Mouse (Mus musculus) limb, embryonic 12.5 days (tissue): Measurements from ENCODE around the gene Cstf2. TPM values are rescaled to one million over a fixed set of nuclear protein-coding genes. Genes with fewer than 3 reads are reported as not detected.
A peak's percentile ranks its signal among the peaks of the same experiment; 100 is the strongest.

Source experiments
- ATAC-seq: fragments of 200-750 bp; cut with Nextera tagmentation; 2 replicates; pipeline ENCODE4 v1.8.0; 2017; ENCODE audit warnings: low read depth, moderate TSS enrichment; ENCODE audit not compliant: insufficient number of reproducible peaks, insufficient read depth, low FRiP score, low TSS enrichment
- H3K27ac ChIP-seq: fragments of 300-500 bp; sonication (generic); 2 replicates; pipeline ENCODE4 v1.5.1; 2016; ENCODE audit warnings: mild to moderate bottlenecking, moderate library complexity
- H3K27me3 ChIP-seq: fragments of 300-500 bp; sonication (generic); 2 replicates; pipeline ENCODE4 v1.6.1; 2016; ENCODE audit warnings: mild to moderate bottlenecking, moderate library complexity
- H3K36me3 ChIP-seq: fragments of 300-500 bp; sonication (generic); 2 replicates; pipeline ENCODE4 v1.6.1; 2016; ENCODE audit warnings: mild to moderate bottlenecking, moderate library complexity
- H3K4me1 ChIP-seq: fragments of 300-500 bp; sonication (generic); replicated peaks from 2 replicates; pipeline ENCODE4 v1.6.1; 2016
- H3K4me2 ChIP-seq: fragments of 300-500 bp; sonication (generic); 2 replicates; pipeline ENCODE4 v1.6.1; 2016; ENCODE audit warnings: mild to moderate bottlenecking, moderate library complexity
- H3K4me3 ChIP-seq: fragments of 300-500 bp; sonication (generic); replicated peaks from 2 replicates; pipeline ENCODE4 v1.5.1; 2016; ENCODE audit warnings: mild to moderate bottlenecking
- H3K9ac ChIP-seq: fragments of 300-500 bp; sonication (generic); replicated peaks from 2 replicates; pipeline ENCODE4 v1.6.1; 2016; ENCODE audit warnings: mild to moderate bottlenecking, moderate library complexity
- H3K9me3 ChIP-seq: fragments of 300-500 bp; sonication (generic); 2 replicates; pipeline ENCODE4 v1.6.1; 2016; ENCODE audit warnings: mild to moderate bottlenecking, moderate library complexity
- WGBS: fragments of 180-500 bp; shearing (Covaris S2); methylation state at CpG from one replicate; pipeline ENCODE4 v1.1.7; 2016; 5-methylcytosine and 5-hydroxymethylcytosine counted together
- polyA plus RNA-seq: library from polyadenylated mRNA; unstranded; fragments of >200 nt; fragmentation: Nextera tagmentation; extraction: Ambion mirVana; gene quantifications from 2 replicates; pipeline ENCODE4 v1.2.1, GENCODE M21; 2016

Gene Cstf2
- 51.8 and 54.3 TPM in 2 replicates for polyA plus RNA-seq

DNA sequence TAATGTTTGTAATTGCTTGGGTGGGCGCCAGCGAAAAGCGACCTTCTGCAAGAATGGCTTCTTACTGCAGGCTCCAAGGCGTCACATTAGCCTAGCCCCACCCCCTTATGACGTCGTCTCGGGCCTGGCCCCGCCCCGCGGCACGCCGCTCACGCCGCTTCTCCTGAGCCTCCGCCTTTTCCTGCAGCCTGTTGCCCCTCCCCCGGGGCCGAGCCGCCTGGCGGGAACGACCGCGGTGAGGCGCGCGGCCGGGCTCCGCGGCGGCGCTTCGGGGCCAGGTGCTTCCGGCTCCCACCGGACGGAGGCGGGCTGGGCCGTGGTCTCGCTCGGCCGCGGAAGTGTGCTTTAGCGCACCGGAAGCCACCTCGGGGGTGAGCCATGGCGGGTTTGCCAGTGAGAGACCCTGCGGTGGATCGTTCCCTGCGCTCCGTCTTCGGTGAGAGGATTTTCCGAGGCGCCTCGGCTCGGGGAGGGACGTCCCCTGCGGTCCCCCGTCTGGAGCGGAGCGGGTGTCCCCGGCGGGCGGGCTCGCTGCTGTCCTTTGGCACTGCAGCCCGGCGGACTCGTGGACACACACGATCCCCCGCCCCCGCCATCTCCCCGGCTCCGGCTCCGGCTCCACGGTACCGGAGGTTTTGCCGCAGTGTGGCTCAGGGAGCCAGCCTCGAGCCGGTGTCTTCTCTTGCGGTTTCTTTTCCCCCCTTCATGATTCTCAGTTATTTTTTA is at the start of gene Cstf2:
Gene Cstf2, plus strand, starts transcription at position 201 of the 726 bp plus-strand sequence.
- Histone ChIP-seq H3K9me3 (no peaks in the 10 kb centered on the region), H3K4me1 (0 out of 2 replicates have a peak, but pooled peaks cover 3% of the 10 kb centered on the region), H3K4me3 (peak within 1 kb of the TSS; percentile 55), H3K9ac (peak within 1 kb of the TSS; percentile 71), H3K4me2 (peak within 1 kb of the TSS; percentile 52), H3K36me3 (peaks cover 16% of the 10 kb centered on the region), H3K27me3 (peaks cover 17% of the 10 kb centered on the region), H3K27ac (peak within 1 kb of the TSS; percentile 90)
- ATAC-seq = peak; percentile 97
- 23% methylated on average over 58 of the region's 77 CpGs for WGBS

DNA sequence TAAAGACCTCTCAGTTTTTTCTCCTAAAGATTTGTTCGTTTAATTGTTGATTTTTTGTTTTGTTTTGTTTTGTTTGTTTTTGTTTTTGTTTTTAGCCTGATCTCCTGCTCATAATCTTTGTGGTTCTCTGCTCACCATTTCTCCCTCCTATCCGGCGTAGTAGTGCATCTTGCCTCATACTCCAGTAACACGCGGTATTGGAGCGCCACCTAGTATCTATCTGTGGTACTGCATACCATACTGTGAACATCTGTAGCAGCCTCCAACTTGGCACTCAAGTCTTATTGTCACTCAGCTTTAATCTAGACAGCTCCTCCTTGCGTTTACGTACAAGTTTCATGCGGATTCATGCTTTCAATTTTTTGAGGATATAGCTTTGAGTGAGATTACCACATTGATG is 40.0 kb upstream of the Cstf2 start:
- 17% methylated on average over 9 of the region's 9 CpGs for WGBS
- H3K9me3 ChIP-seq = no peaks in the 10 kb centered on the region
- no peak overlapping the region for H3K9ac ChIP-seq
- no peak overlapping the region for H3K27ac ChIP-seq
- H3K4me1 ChIP-seq = no peaks in the 10 kb centered on the region
- H3K27me3 ChIP-seq = 0 out of 2 replicates have a peak, but pooled peaks cover 2% of the 10 kb centered on the region
- H3K36me3 ChIP-seq = no peaks in the 10 kb centered on the region
- no peak overlapping the region for H3K4me3 ChIP-seq
- 0 out of 2 replicates have a peak, but pooled peaks have one; percentile 71 for ATAC-seq
- H3K4me2 ChIP-seq = no peak overlapping the region

DNA sequence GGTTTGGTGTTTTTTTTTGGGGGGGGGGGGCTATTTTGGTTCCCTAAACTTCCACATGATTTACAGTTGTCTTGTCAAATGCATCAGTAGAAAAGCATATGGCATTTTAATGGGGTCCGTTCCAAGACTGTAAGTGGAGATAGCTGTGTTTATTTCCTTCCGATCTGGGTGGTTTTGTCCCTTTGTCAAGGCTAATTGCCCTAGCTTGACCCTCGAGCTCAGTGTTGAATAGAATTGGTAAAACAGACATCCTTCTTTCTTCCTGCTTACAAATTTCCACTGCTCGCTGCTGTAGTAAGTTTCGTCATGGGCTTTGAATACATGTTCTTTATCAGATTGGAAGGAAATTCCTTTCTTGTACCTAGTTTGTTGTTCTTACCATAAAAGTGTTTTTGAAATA is 38.3 kb upstream of the Cstf2 start:
- Histone ChIP-seq H3K4me1 (no peaks in the 10 kb centered on the region), H3K9me3 (no peaks in the 10 kb centered on the region), H3K4me2 (no peak overlapping the region), H3K4me3 (no peak overlapping the region), H3K36me3 (no peaks in the 10 kb centered on the region), H3K27ac (no peak overlapping the region), H3K27me3 (0 out of 2 replicates have a peak, but pooled peaks cover 2% of the 10 kb centered on the region), H3K9ac (no peak overlapping the region)
- WGBS = 59% methylated on average over 5 of the region's 5 CpGs
- ATAC-seq = no peak

DNA sequence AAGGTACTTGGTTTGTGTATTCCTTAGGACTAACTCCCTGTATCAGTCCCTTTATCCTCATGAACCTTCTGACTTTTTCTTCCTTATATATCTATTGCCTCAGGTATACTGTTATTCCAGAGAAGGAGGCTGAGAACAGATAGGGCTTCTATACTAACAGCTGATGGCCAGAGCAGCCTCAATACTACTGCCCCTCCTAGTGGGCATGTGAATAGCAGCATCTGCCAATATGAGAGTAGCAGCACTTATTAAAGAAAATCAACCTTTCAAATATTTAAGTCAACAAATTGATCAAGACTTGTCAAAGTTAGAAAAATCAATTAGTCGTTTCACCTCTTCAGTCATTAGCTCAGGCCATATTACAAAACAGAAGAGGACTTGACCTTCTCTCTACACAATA is 10.0 kb upstream of the Cstf2 start:
- Histone ChIP-seq H3K9ac (no peak overlapping the region), H3K27me3 (peaks cover 7% of the 10 kb centered on the region), H3K4me2 (no peak overlapping the region), H3K4me1 (no peaks in the 10 kb centered on the region), H3K4me3 (no peak overlapping the region), H3K9me3 (no peaks in the 10 kb centered on the region), H3K36me3 (no peaks in the 10 kb centered on the region), H3K27ac (no peak overlapping the region)
- 78% methylated on average over 1 of the region's 1 CpGs for WGBS
- ATAC-seq = no peak

DNA sequence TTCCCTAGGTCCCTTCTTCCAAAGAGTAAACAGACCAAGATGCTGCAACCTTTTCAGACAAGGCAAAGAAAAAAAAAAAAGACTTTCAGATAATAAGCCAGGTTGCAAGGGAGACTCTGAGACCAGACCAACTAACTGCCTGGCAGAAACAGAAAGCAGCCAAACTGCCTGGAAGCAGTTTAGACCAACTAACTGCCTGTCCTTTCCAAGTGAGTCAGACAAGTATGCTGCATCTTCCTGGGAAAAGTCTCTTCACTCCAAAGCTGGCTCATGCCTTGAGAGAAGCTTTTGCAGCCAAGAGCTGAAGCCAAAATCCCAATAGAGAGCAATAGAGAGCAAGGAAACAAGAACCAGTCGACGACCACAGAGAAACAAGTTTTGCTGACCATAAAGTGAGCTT is 2.1 kb upstream of the Cstf2 start:
- ATAC-seq = no peak
- Histone ChIP-seq H3K27ac (no peak overlapping the region), H3K27me3 (peaks cover 20% of the 10 kb centered on the region), H3K4me2 (no peak overlapping the region), H3K9ac (no peak overlapping the region), H3K4me1 (0 out of 2 replicates have a peak, but pooled peaks cover 3% of the 10 kb centered on the region), H3K36me3 (peaks cover 8% of the 10 kb centered on the region), H3K4me3 (no peak overlapping the region), H3K9me3 (no peaks in the 10 kb centered on the region)
- 84% methylated on average over 2 of the region's 2 CpGs for WGBS

DNA sequence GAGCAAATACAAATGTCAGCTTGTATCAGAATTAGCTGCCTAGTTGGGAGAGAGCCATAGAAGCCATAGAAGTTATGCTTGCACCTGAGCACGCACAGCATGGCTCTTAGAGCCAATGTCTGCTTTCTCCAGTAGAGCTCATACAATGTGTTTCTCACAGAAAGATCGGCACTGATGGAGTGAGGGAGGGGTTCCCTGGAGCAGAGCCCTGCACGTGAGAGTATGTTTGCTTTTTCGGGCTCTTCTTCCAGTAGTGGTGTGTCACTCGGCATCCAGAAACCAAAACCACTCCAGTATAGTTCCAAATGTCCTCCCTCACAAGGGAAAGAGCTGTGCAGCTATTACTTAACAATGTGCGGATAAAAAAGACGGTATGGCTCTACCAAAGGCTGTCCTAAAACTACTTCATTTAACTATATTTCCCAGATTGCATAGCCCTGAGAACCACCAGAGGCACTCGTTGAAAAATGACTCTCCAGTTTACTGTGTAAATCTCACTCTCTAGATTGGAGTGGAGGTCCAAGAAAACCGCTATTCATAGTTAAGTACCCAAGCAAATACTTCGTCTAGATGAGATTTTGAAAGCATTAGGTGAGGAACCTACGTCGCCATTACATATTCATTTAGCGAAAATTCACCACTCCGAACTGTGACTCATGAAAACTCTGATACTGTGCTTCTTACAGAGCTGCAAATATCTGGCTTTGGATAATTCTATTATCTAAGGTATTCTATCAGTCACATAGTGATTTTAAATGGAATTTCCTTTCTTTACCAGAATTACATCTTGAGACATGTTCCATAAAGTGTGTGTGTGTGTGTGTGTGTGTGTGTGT is 729 bp upstream of the Cstf2 start:
- Histone ChIP-seq H3K4me2 (peak overlapping the region; percentile 42), H3K9ac (no peak overlapping the region), H3K27ac (peak overlapping the region; percentile 90; the same call in 1 of the 2 replicates), H3K36me3 (peaks cover 14% of the 10 kb centered on the region), H3K27me3 (peaks cover 20% of the 10 kb centered on the region), H3K4me3 (peak overlapping the region; percentile 55), H3K9me3 (no peaks in the 10 kb centered on the region), H3K4me1 (0 out of 2 replicates have a peak, but pooled peaks cover 3% of the 10 kb centered on the region)
- no peak for ATAC-seq
- 78% methylated on average over 14 of the region's 14 CpGs for WGBS

DNA sequence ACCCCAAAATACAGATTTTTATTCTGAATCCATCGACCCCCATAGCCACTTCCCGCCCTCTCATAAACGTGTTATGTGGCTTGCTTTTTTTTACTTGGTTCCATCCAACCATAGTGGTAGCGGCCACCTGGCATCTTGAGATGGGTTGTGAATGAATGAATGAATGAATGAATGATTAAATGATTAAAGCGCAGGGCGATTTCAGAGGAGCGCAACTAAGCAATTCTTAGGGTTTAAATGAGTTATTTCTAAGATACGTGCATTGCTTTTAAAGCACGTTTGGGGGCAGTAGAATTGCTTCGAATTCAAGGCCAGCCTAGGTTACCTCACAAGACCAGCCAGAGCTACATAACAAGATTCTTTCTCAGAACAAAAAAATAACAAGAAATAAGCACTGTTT is 777 bp downstream of the Cstf2 start:
- Histone ChIP-seq H3K4me3 (peak overlapping the region; percentile 55), H3K9me3 (no peaks in the 10 kb centered on the region), H3K9ac (peak overlapping the region; percentile 71), H3K4me2 (peak overlapping the region; percentile 52), H3K36me3 (peaks cover 20% of the 10 kb centered on the region), H3K27me3 (peaks cover 21% of the 10 kb centered on the region), H3K27ac (peak overlapping the region; percentile 90), H3K4me1 (0 out of 2 replicates have a peak, but pooled peaks cover 3% of the 10 kb centered on the region)
- no peak for ATAC-seq
- WGBS = 21% methylated on average over 10 of the region's 10 CpGs

DNA sequence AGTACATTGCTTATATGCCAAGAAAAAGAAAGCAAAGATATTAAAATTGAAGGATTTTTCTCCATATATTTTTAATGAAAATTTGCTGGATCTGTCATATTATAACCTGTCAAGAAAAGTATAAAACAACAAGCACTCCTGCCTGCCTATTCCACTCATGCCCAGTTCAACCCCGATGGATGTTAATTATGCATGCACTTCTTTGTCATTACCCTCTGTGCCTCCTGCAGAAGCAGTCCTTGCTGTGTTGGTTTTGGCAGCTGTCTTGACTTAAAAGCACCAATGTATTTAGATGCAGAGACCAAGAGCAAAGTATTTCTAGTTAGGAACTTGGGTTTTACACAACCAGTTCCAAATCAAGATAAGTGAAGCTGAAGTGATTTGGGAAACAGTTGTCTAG is 26.5 kb downstream of the Cstf2 start:
- Histone ChIP-seq H3K4me1 (no peaks in the 10 kb centered on the region), H3K4me2 (no peak overlapping the region), H3K27me3 (no peaks in the 10 kb centered on the region), H3K9me3 (no peaks in the 10 kb centered on the region), H3K36me3 (peaks cover 16% of the 10 kb centered on the region), H3K27ac (no peak overlapping the region), H3K4me3 (no peak overlapping the region), H3K9ac (no peak overlapping the region)
- 94% methylated on average over 1 of the region's 1 CpGs for WGBS
- ATAC-seq = no peak

DNA sequence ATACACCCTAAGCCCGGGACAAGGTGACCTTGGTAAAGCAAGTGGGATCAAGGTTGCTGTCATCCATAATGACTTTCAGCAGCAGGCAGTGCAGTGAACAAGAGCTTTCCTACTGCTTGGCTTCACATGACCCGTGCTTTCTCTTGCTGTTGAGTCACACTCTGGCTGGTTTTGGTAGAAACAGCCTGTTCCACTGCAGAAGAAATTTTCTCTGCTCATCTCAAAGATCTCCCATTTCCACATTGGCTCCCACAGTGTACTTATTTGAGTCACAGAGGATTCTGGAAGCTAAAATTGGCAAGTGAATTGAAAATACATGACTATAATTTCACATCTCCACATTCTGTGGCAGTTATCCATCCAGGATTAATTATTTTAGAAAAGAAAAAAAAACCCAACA is 43.7 kb downstream of the Cstf2 start:
- no peaks in the 10 kb centered on the region for H3K4me1 ChIP-seq
- no peak for ATAC-seq
- H3K27me3 ChIP-seq = peaks cover 8% of the 10 kb centered on the region; the same call in 1 of the 2 replicates
- no peak overlapping the region for H3K27ac ChIP-seq
- WGBS = 76% methylated on average over 2 of the region's 2 CpGs
- H3K9me3 ChIP-seq = no peaks in the 10 kb centered on the region
- H3K36me3 ChIP-seq = no peaks in the 10 kb centered on the region
- H3K4me3 ChIP-seq = no peak overlapping the region
- H3K4me2 ChIP-seq = no peak overlapping the region
- H3K9ac ChIP-seq = no peak overlapping the region

DNA sequence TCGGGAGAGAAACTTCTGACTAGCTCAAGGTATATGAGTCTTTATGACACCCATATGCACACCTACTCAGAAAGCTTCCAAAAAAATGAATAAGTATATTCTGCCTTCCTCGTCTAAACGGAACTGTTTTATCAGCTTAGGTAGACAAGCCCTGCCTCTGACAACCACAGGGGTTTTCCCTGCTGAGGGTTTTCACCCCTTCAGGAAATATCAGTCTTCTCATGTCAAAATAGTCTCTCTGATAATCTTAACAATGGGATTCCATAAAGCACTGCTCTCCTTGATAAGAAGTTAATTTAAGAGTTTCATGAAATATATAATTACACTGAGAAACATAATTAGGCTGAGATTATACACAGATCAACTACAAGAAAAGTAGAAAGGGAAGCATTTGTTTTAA is 52.8 kb downstream of the Cstf2 start:
- Histone ChIP-seq H3K9me3 (no peaks in the 10 kb centered on the region), H3K27me3 (peaks cover 15% of the 10 kb centered on the region), H3K4me3 (no peak overlapping the region), H3K27ac (no peak overlapping the region), H3K4me1 (no peaks in the 10 kb centered on the region), H3K36me3 (no peaks in the 10 kb centered on the region), H3K4me2 (no peak overlapping the region), H3K9ac (no peak overlapping the region)
- 82% methylated on average over 3 of the region's 3 CpGs for WGBS
- ATAC-seq = no peak

DNA sequence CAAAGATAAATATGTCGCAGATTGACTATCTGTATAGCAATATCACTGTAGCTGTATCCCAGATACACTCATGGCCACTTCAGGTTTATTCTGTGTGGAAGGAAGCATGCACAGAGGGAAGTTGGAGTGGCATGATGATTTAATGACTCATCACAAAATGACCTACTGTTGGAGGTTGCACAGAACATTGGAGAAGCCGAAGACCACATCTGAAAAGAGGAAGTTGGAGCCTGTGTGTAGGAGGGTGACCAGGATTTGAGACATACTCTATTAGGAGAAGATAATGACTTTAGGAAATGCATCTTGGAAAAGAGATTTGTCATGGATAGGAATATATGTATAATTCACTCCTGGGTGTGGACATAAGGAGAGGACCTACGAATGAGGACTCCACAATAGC is 57.4 kb downstream of the Cstf2 start:
- Histone ChIP-seq H3K27ac (no peak overlapping the region), H3K4me3 (no peak overlapping the region), H3K9ac (no peak overlapping the region), H3K4me1 (no peaks in the 10 kb centered on the region), H3K9me3 (no peaks in the 10 kb centered on the region), H3K4me2 (no peak overlapping the region), H3K27me3 (peaks cover 13% of the 10 kb centered on the region), H3K36me3 (no peaks in the 10 kb centered on the region)
- no peak for ATAC-seq
- 80% methylated on average over 3 of the region's 3 CpGs for WGBS
